Mouse (Mus musculus) CH12F3 (cell line): ENCODE data around the gene Zfp988.
"Not testable (repeated sequence)": the region's sequence is repeated elsewhere in the genome, so short reads cannot be mapped to it uniquely, and the experiment has no call there.

Source experiments
- in situ Hi-C: fragments of 300-500 bp; cut with MboI; formaldehyde crosslinking; loops from 2 replicates; pipeline ENCODE4 v1.14.3; 2020; ENCODE audit warnings: low sequenced_read_pairs

Gene Zfp988

GRCm38 (mm10) chr4:147343042-147343908 is 37.8 kb downstream of the Zfp988 start:
- in situ Hi-C loops, result loop anchor here (25.0 kb wide), 1 partner anchor 1806 kb away; no protein-coding TSS in a partner anchor

- in situ Hi-C loops, result loop anchor here (25.0 kb wide), 1 partner anchor 1808 kb away; no protein-coding TSS in a partner anchor
These were observed 39.6 kb downstream of the Zfp988 start for GRCm38 (mm10) chr4:147345061-147345554.

GRCm38 (mm10) chr4:147346361-147347035 is 41.0 kb downstream of the Zfp988 start:
- in situ Hi-C loops, result loop anchor here (25.0 kb wide), 1 partner anchor 1809 kb away; no protein-coding TSS in a partner anchor

- in situ Hi-C loops, result loop anchor here (25.0 kb wide), 1 partner anchor 1810 kb away; no protein-coding TSS in a partner anchor
These were observed 41.8 kb downstream of the Zfp988 start for GRCm38 (mm10) chr4:147347300-147347699.

- in situ Hi-C loops, result loop anchor here (25.0 kb wide), 1 partner anchor 1811 kb away; no protein-coding TSS in a partner anchor
These were observed 42.4 kb downstream of the Zfp988 start for GRCm38 (mm10) chr4:147347880-147348279.

- in situ Hi-C loops, result loop anchor here (25.0 kb wide), 1 partner anchor 1811 kb away; no protein-coding TSS in a partner anchor
These were observed 42.9 kb downstream of the Zfp988 start for GRCm38 (mm10) chr4:147348401-147348800.

- in situ Hi-C loops, result loop anchor here (25.0 kb wide), 1 partner anchor 1812 kb away; no protein-coding TSS in a partner anchor
These were observed 43.6 kb downstream of the Zfp988 start for GRCm38 (mm10) chr4:147348906-147349686.

- in situ Hi-C loops, result loop anchor here (25.0 kb wide), 1 partner anchor 1813 kb away; no protein-coding TSS in a partner anchor
These were observed 44.4 kb downstream of the Zfp988 start for GRCm38 (mm10) chr4:147349687-147350415.

- in situ Hi-C loops, result not testable (repeated sequence)
These were observed 45.1 kb downstream of the Zfp988 start for GRCm38 (mm10) chr4:147350541-147350940.

- in situ Hi-C loops, result not testable (repeated sequence)
These were observed 46.0 kb downstream of the Zfp988 start for GRCm38 (mm10) chr4:147351376-147351980.

GRCm38 (mm10) chr4:147353626-147354025 is 48.2 kb downstream of the Zfp988 start:
- in situ Hi-C loops, result not testable (repeated sequence)

GRCm38 (mm10) chr4:147356042-147356441 is 50.6 kb downstream of the Zfp988 start:
- in situ Hi-C loops, result not testable (repeated sequence)

GRCm38 (mm10) chr4:147357195-147357594 is 51.7 kb downstream of the Zfp988 start:
- in situ Hi-C loops, result not testable (repeated sequence)

GRCm38 (mm10) chr4:147361003-147361402 is 55.5 kb downstream of the Zfp988 start, which contains the start of gene Zfp978:
Zfp978 (plus strand) TSS chr4:147361303.
- in situ Hi-C loops, result not testable (repeated sequence)

GRCm38 (mm10) chr4:147361872-147362271 is 56.4 kb downstream of the Zfp988 start:
- in situ Hi-C loops, result not testable (repeated sequence)

GRCm38 (mm10) chr4:147369564-147369963 is 64.1 kb downstream of the Zfp988 start:
- in situ Hi-C loops, result not testable (repeated sequence)

- in situ Hi-C loops, result not testable (repeated sequence)
These were observed 77.7 kb downstream of the Zfp988 start for GRCm38 (mm10) chr4:147383199-147383598.
